Mouse (Mus musculus) gastrocnemius, adult 18-20 months (tissue): ENCODE measurements around the gene 9130019O22Rik. TPM values are rescaled to one million over a fixed set of nuclear protein-coding genes. Genes with fewer than 3 reads are reported as not detected.
"Not testable (repeated sequence)": the region's sequence is repeated elsewhere in the genome, so short reads cannot be mapped to it uniquely, and the experiment has no call there.

Experiments
- DNase-seq: peaks from one replicate; pipeline ENCODE4 v3.0.0; 2021; ENCODE audit warnings: low spot score
- long read RNA-seq, 2 experiments: library from polyadenylated mRNA; stranded (forward); transcript quantifications; one replicate each; pipeline ENCODE4 v2.0.0; 2021
- total RNA-seq, 2 experiments: library from RNA; stranded (reverse); gene quantifications; 2 replicates each; pipeline ENCODE4 v1.2.3; 2021

The 9130019O22Rik gene
- 1 to 10 TPM; 1.8 to 2.2 TPM for total RNA-seq
- long read RNA-seq, experiment 1, partial matches to known transcripts: 0 of 1 reads
- long read RNA-seq, experiment 1, other reads (novel, unspliced or antisense): 1 of 1 reads
- long read RNA-seq, experiment 2, partial matches to known transcripts: 0 of 2 reads
- long read RNA-seq, experiment 2, other reads (novel, unspliced or antisense): 1 of 2 reads

- peak; percentile 95 for DNase-seq
Measured at GRCm38 (mm10) chr7:127386641-127387392, at the start of gene 9130019O22Rik. 9130019O22Rik (minus strand) TSS chr7:127387166.

GRCm38 (mm10) chr7:127435206-127435605 is 48.2 kb upstream of the 9130019O22Rik start:
- no peak for DNase-seq

GRCm38 (mm10) chr7:127426354-127426753 is 39.4 kb upstream of the 9130019O22Rik start:
- no peak for DNase-seq

GRCm38 (mm10) chr7:127425911-127426310 is 38.9 kb upstream of the 9130019O22Rik start:
- no peak for DNase-seq

- DNase-seq: no peak
Measured at GRCm38 (mm10) chr7:127425291-127425690, 38.3 kb upstream of the 9130019O22Rik start.

- DNase-seq: peak; percentile 9
Measured at GRCm38 (mm10) chr7:127422247-127422646, 35.3 kb upstream of the 9130019O22Rik start.

GRCm38 (mm10) chr7:127421388-127422191 is 34.6 kb upstream of the 9130019O22Rik start, which contains the start of gene Zfp688:
Zfp688 (minus strand) TSS chr7:127422068.
- DNase-seq: peak; percentile 94

- no peak for DNase-seq
Measured at GRCm38 (mm10) chr7:127411418-127411817, 24.5 kb upstream of the 9130019O22Rik start.

GRCm38 (mm10) chr7:127406002-127406987 is 19.3 kb upstream of the 9130019O22Rik start, which contains the start of gene Zfp764:
Zfp764 (minus strand) TSS chr7:127406822.
- peak; percentile 89 for DNase-seq

GRCm38 (mm10) chr7:127404101-127404500 is 17.1 kb upstream of the 9130019O22Rik start:
- not testable (repeated sequence) for DNase-seq

- DNase-seq: no peak
Measured at GRCm38 (mm10) chr7:127402980-127403379, 16.0 kb upstream of the 9130019O22Rik start.

- no peak for DNase-seq
Measured at GRCm38 (mm10) chr7:127400355-127400754, 13.4 kb upstream of the 9130019O22Rik start.

GRCm38 (mm10) chr7:127393944-127394333 is 7.0 kb upstream of the 9130019O22Rik start:
- DNase-seq: no peak

GRCm38 (mm10) chr7:127393157-127393943 is 6.4 kb upstream of the 9130019O22Rik start, which contains the start of gene E430018J23Rik:
E430018J23Rik (minus strand) TSS chr7:127393629.
- DNase-seq: peak; percentile 99

GRCm38 (mm10) chr7:127392251-127392824 is 5.4 kb upstream of the 9130019O22Rik start:
- DNase-seq: no peak

- DNase-seq: no peak
Measured at GRCm38 (mm10) chr7:127391538-127391937, 4.6 kb upstream of the 9130019O22Rik start.

GRCm38 (mm10) chr7:127390306-127390705 is 3.3 kb upstream of the 9130019O22Rik start:
- DNase-seq: no peak

GRCm38 (mm10) chr7:127388201-127388600 is 1.2 kb upstream of the 9130019O22Rik start:
- DNase-seq: not testable (repeated sequence)

- not testable (repeated sequence) for DNase-seq
Measured at GRCm38 (mm10) chr7:127385560-127385959, 1.4 kb downstream of the 9130019O22Rik start.
